8 mouse cellular contexts compared by ENCODE assay signal in genomic region chr13:43559711-43560457, GRCm38 (mm10). TPM values are rescaled to one million over a fixed set of nuclear protein-coding genes. Genes with fewer than 3 reads are reported as not detected.
A peak's percentile ranks its signal among the peaks of the same experiment; 100 is the strongest.
DNase-seq lines count a peak whose midpoint lies in the region; ATAC-seq lines count a peak whose summit lies in the region.

TSS of gene Mcur1 (minus strand) at chr13:43560191.

- peak within 1 kb of the TSS; percentile 96 for H3K27ac ChIP-seq in embryonic facial prominence, embryonic 10.5 days (replicated peaks)
- peak within 1 kb of the TSS; percentile 90 for H3K27ac ChIP-seq in intestine, embryonic 16.5 days (ENCODE audit: low read length)
- peak within 1 kb of the TSS; percentile 75 for H3K27ac ChIP-seq in midbrain, embryonic 11.5 days (ENCODE audit: low read depth, low read length)

- WGBS in embryonic facial prominence, embryonic 10.5 days = under 1% methylated on average over 100 of the region's 100 CpGs
- under 1% methylated on average over 77 of the region's 100 CpGs for WGBS in intestine, embryonic 16.5 days
- under 1% methylated on average over 90 of the region's 100 CpGs for whole genome bisulfite sequencing in midbrain, embryonic 11.5 days

- intact Hi-C loops in left cerebral cortex, postnatal 4 days (cut with DNase I) = no loop called here

- H3K4me1 ChIP-seq in embryonic facial prominence, embryonic 10.5 days = peaks cover 33% of the 10 kb centered on the region
- H3K4me1 ChIP-seq in intestine, embryonic 16.5 days (ENCODE audit: control insufficient read depth, insufficient read depth, low read length) = peaks cover 6% of the 10 kb centered on the region
- H3K4me1 ChIP-seq in midbrain, embryonic 11.5 days (ENCODE audit: control insufficient read depth, insufficient read depth, low read length) = peaks cover 6% of the 10 kb centered on the region; the same call in 1 of the 2 replicates

- H3K27me3 ChIP-seq in embryonic facial prominence, embryonic 10.5 days (replicated peaks; ENCODE audit: low read depth, poor library complexity, severe bottlenecking) = peaks cover 38% of the 10 kb centered on the region
- no peaks in the 10 kb centered on the region for H3K27me3 ChIP-seq in intestine, embryonic 16.5 days (replicated peaks; ENCODE audit: control insufficient read depth, insufficient read depth, low read length)
- peaks cover 4% of the 10 kb centered on the region; the same call in 1 of the 2 replicates for H3K27me3 ChIP-seq in midbrain, embryonic 11.5 days (ENCODE audit: control insufficient read depth, insufficient read depth, low read length)

- peak within 1 kb of the TSS; percentile 83 for H3K4me2 ChIP-seq in intestine, embryonic 16.5 days (ENCODE audit: low read depth, low read length)
- peak within 1 kb of the TSS; percentile 93 for H3K4me2 ChIP-seq in midbrain, embryonic 11.5 days

- peaks cover 4% of the 10 kb centered on the region for H3K36me3 ChIP-seq in embryonic facial prominence, embryonic 10.5 days (replicated peaks)
- H3K36me3 ChIP-seq in intestine, embryonic 16.5 days (ENCODE audit: control insufficient read depth, insufficient read depth, low read length) = no peaks in the 10 kb centered on the region
- H3K36me3 ChIP-seq in midbrain, embryonic 11.5 days (ENCODE audit: control insufficient read depth, insufficient read depth, low read length) = no peaks in the 10 kb centered on the region

- no peaks in the 10 kb centered on the region for H3K9me3 ChIP-seq in embryonic facial prominence, embryonic 10.5 days
- H3K9me3 ChIP-seq in intestine, embryonic 16.5 days (ENCODE audit: control insufficient read depth, low read length) = no peaks in the 10 kb centered on the region
- no peaks in the 10 kb centered on the region for H3K9me3 ChIP-seq in midbrain, embryonic 11.5 days (ENCODE audit: control insufficient read depth, low read length)

- peak; percentile 98 for ATAC-seq in intestine, embryonic 16.5 days
- peak; percentile 97 for ATAC-seq in midbrain, embryonic 11.5 days (ENCODE audit: low FRiP score)

- peak within 1 kb of the TSS; percentile 72 for H3K9ac ChIP-seq in intestine, embryonic 16.5 days (ENCODE audit: low read depth, low read length)
- H3K9ac ChIP-seq in midbrain, embryonic 11.5 days (ENCODE audit: low read length) = peak within 1 kb of the TSS; percentile 84

- peak within 1 kb of the TSS; percentile 79 for H3K4me3 ChIP-seq in embryonic facial prominence, embryonic 10.5 days
- H3K4me3 ChIP-seq in intestine, embryonic 16.5 days (ENCODE audit: low read length) = peak within 1 kb of the TSS; percentile 77
- H3K4me3 ChIP-seq in midbrain, embryonic 11.5 days (ENCODE audit: low read depth, low read length) = peak within 1 kb of the TSS; percentile 65

- peak; percentile 88 for DNase-seq in layer of hippocampus, adult 11-12 months (ENCODE audit: low spot score)
- DNase-seq in layer of hippocampus, adult 9-10 months (ENCODE audit: low spot score) = no peak
- DNase-seq in embryonic facial prominence, embryonic 10.5 days (ENCODE audit: low spot score) = peak; percentile 96
- DNase-seq in gonadal fat pad, adult 2 months (ENCODE audit: low read depth) = no peak
- peak; percentile 94 for DNase-seq in left cerebral cortex, postnatal 4 days
- peak; percentile 99 for DNase-seq in midbrain, embryonic 11.5 days (ENCODE audit: low spot score, missing footprints)
- peak; percentile 77 for DNase-seq in right cerebral cortex, postnatal 4 days

RNA-seq across cellular contexts. Expression of gene Mcur1, which starts in this region (rescaled TPM):
- polyA plus RNA-seq in embryonic facial prominence, embryonic 10.5 days (2016; fragmentation: Nextera tagmentation; extraction: Ambion mirVana) = 9.5 and 10.1 TPM in 2 replicates
- 26.0 and 27.0 TPM in 2 replicates for polyA plus RNA-seq in gonadal fat pad, adult 2 months (2012; rRNA removed)
- polyA plus RNA-seq in intestine, embryonic 16.5 days (2015; fragmentation: Nextera tagmentation; extraction: Ambion mirVana) = 8.6 and 9.1 TPM in 2 replicates
- 1 to 10 TPM; 7.0 to 7.9 TPM for total RNA-seq in left cerebral cortex, postnatal 4 days (2021)
- polyA plus RNA-seq in midbrain, embryonic 11.5 days (2014; fragmentation: Nextera tagmentation; extraction: Ambion mirVana) = 10.8 and 11.2 TPM in 2 replicates

Comparison
In these comparisons a context has a peak if more than half of its experiments do, and no peak if none do; other contexts are left out.
1. DNase-seq: peak in layer of hippocampus, adult 11-12 months (single experiment), embryonic facial prominence, embryonic 10.5 days (single experiment), left cerebral cortex, postnatal 4 days (single experiment), midbrain, embryonic 11.5 days (single experiment) and right cerebral cortex, postnatal 4 days (single experiment); none in layer of hippocampus, adult 9-10 months (single experiment) and gonadal fat pad, adult 2 months (single experiment).
2. Peak in every context shown above with its lines, with median percentiles within 50 percentile points of each other: H3K27ac ChIP-seq and H3K4me3 ChIP-seq.